Mouse (Mus musculus): ENCODE measurements around the gene Ubc. TPM values are rescaled to one million over a fixed set of nuclear protein-coding genes. Genes with fewer than 3 reads are reported as not detected.
"Not testable (repeated sequence)": the region's sequence is repeated elsewhere in the genome, so short reads cannot be mapped to it uniquely, and the experiment has no call there.

Gene Ubc
- polyA plus RNA-seq, 1 experiment from 2014 or later: 1,103 TPM

DNA sequence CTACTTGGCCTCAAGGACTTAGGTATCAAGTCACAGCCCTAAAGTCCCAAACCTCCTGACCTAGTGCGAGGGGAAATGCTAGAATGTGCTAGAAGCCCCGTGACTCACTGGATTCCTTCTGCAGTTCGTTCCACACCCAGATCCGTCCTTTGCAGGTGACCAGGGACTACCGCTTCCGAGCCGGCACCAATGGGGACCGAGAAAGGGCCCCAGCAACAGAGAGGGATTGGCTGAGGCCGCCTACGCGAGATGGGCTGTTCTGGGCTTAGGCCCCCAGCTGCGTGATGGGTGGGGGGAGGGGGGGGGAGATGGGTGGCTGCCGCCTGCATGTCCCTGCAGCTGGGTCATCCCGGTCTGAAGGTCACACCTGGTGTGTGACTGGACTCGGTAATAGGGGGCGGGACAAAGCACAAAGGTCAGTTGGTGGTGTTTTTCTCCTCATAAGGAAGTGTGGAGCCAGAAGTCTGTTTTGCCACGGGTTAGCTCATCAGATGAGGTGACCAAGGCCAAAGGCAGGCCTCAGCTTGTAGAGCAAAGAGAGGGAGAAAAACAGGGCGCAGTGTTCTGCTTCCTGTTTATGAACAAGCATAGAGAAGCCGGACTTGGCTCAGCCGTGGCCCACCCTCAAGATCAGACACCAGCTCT, 3.1 kb upstream of the Ubc start:
- Histone ChIP-seq H3K36me3 (ENCODE audit: insufficient read depth) (peaks cover 6% of the 10 kb centered on the region; the same call in 1 of the 2 replicates), H3K9me3 (ENCODE audit: low read depth, low read length) (no peaks in the 10 kb centered on the region), H3K4me1 (ENCODE audit: insufficient read depth) (peaks cover 16% of the 10 kb centered on the region), H3K27me3 (ENCODE audit: insufficient read depth, low read length) (no peaks in the 10 kb centered on the region), H3K27ac (ENCODE audit: low read depth) (peak overlapping the region; percentile 100), H3K4me3 (ENCODE audit: low read depth, low read length) (peak overlapping the region; percentile 38), H3K9ac (peak overlapping the region; percentile 60), H3K4me2 (peak overlapping the region; percentile 78)
- ATAC-seq (ENCODE audit: insufficient read depth) (peak; percentile 93), DNase-seq (peak; percentile 97)
- TF ChIP-seq CTCF (IDR thresholded peaks at IDR 0.05; ENCODE audit: low read depth): no peak
- under 1% methylated on average over 20 of the region's 20 CpGs for WGBS

- no peaks in the 10 kb centered on the region for H3K27me3 ChIP-seq (ENCODE audit: insufficient read depth, low read length)
- H3K4me3 ChIP-seq (ENCODE audit: low read depth, low read length): peak overlapping the region; percentile 38
- DNase-seq (no peak), ATAC-seq (ENCODE audit: insufficient read depth) (peak; percentile 15)
- H3K9me3 ChIP-seq (ENCODE audit: low read depth, low read length): no peaks in the 10 kb centered on the region
- H3K4me1 ChIP-seq (ENCODE audit: insufficient read depth): peaks cover 16% of the 10 kb centered on the region
- H3K9ac ChIP-seq: peak overlapping the region; percentile 46
- no peak for TF ChIP-seq CTCF (IDR thresholded peaks at IDR 0.05; ENCODE audit: low read depth)
- H3K27ac ChIP-seq (ENCODE audit: low read depth): peak overlapping the region; percentile 100
- WGBS: 19% methylated on average over 1 of the region's 1 CpGs
- H3K36me3 ChIP-seq (ENCODE audit: insufficient read depth): peaks cover 8% of the 10 kb centered on the region; the same call in 1 of the 2 replicates
- peak overlapping the region; percentile 78 for H3K4me2 ChIP-seq
Measured at GRCm38 (mm10) chr5:125392618-125392976, 2.6 kb upstream of the Ubc start.

DNA sequence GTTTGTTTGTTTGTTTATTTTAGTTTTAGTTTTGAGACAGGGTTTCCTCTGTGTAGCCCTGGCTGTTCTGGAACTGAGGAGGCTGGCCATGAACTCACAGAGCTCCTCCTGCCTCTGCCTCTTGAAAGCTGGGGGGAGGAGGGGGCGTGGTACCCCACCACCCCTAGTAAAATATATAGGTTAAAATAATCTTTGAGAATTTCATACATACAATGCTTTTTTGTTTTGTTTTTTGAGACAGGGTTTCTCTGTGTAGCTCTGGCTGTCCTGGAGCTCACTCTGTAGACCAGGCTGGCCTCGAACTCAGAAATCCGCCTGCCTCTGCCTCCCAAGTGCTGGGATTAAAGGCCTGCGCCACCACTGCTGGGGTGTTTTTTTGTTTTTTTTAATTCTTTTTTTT, 2.2 kb upstream of the Ubc start:
- H3K27ac ChIP-seq (ENCODE audit: low read depth): peak overlapping the region; percentile 100
- 92% methylated on average over 4 of the region's 4 CpGs for WGBS

GRCm38 (mm10) chr5:125391609-125392008, 1.6 kb upstream of the Ubc start:
- no peak for ATAC-seq (ENCODE audit: insufficient read depth)
- H3K4me1 ChIP-seq (ENCODE audit: insufficient read depth): peaks cover 16% of the 10 kb centered on the region
- H3K9ac ChIP-seq: no peak overlapping the region
- no peak overlapping the region for H3K4me2 ChIP-seq
- peak overlapping the region; percentile 100 for H3K27ac ChIP-seq (ENCODE audit: low read depth)
- peak; percentile 79 for DNase-seq
- H3K27me3 ChIP-seq (ENCODE audit: insufficient read depth, low read length): no peaks in the 10 kb centered on the region
- H3K36me3 ChIP-seq (ENCODE audit: insufficient read depth): peaks cover 8% of the 10 kb centered on the region; the same call in 1 of the 2 replicates
- no peak for TF ChIP-seq CTCF (IDR thresholded peaks at IDR 0.05; ENCODE audit: low read depth)
- H3K9me3 ChIP-seq (ENCODE audit: low read depth, low read length): no peaks in the 10 kb centered on the region
- 54% methylated on average over 5 of the region's 5 CpGs for WGBS
- no peak overlapping the region for H3K4me3 ChIP-seq (ENCODE audit: low read depth, low read length)

More for the DNA sequence above, 2.2 kb upstream of the Ubc start:
- H3K9ac ChIP-seq; H3K4me3 ChIP-seq (ENCODE audit: low read depth, low read length); ATAC-seq (ENCODE audit: insufficient read depth); H3K9me3 ChIP-seq (ENCODE audit: low read depth, low read length); H3K27me3 ChIP-seq (ENCODE audit: insufficient read depth, low read length); H3K36me3 ChIP-seq (ENCODE audit: insufficient read depth): not testable (repeated sequence)
- peak; percentile 0 for DNase-seq
- peaks cover 16% of the 10 kb centered on the region for H3K4me1 ChIP-seq (ENCODE audit: insufficient read depth)
- H3K4me2 ChIP-seq: peak overlapping the region; percentile 78

- WGBS: 84% methylated on average over 3 of the region's 3 CpGs
- no peak overlapping the region for H3K9ac ChIP-seq
- DNase-seq (no peak), ATAC-seq (ENCODE audit: insufficient read depth) (no peak)
- H3K4me1 ChIP-seq (ENCODE audit: insufficient read depth): peaks cover 16% of the 10 kb centered on the region
- H3K4me2 ChIP-seq: no peak overlapping the region
- no peak for TF ChIP-seq CTCF (IDR thresholded peaks at IDR 0.05; ENCODE audit: low read depth)
- H3K27me3 ChIP-seq (ENCODE audit: insufficient read depth, low read length): no peaks in the 10 kb centered on the region
- no peak overlapping the region for H3K4me3 ChIP-seq (ENCODE audit: low read depth, low read length)
- peaks cover 9% of the 10 kb centered on the region for H3K36me3 ChIP-seq (ENCODE audit: insufficient read depth)
- peak overlapping the region; percentile 100 for H3K27ac ChIP-seq (ENCODE audit: low read depth)
- H3K9me3 ChIP-seq (ENCODE audit: low read depth, low read length): no peaks in the 10 kb centered on the region
Measured at GRCm38 (mm10) chr5:125390906-125391477, 990 bp upstream of the Ubc start.

DNA sequence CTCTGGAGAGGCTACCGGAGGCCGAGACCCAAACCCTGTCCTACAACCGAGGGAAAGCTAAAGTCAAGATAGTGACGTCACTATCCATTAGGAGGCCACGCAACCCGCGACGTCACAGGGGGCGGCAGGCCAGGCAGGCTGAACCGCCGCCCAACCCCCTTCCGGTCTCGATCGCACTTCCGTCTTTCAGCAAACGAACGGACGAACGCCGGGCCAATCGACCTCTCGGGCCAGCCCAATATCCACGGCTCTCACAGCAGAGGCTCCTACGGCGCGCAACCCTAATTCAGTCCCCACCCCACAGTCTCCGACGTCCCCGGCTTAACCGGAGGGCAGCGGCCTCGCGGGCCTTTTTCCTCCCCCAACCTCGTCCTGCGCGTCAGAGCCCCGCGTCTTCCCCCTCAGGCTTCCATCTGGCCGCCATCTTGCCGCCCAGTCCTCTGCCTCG, 847 bp downstream of the Ubc start, which contains the start of gene Gm10382:
Gm10382 (plus strand) TSS at position 192 of the 448 bp plus-strand sequence.
- peak within 1 kb of the TSS; percentile 99 for H3K9ac ChIP-seq
- H3K4me2 ChIP-seq: peak within 1 kb of the TSS; percentile 80
- no peaks in the 10 kb centered on the region for H3K9me3 ChIP-seq (ENCODE audit: low read depth, low read length)
- H3K4me1 ChIP-seq (ENCODE audit: insufficient read depth): peaks cover 16% of the 10 kb centered on the region
- peak; percentile 18; the same call in 1 of the 2 replicates for ATAC-seq (ENCODE audit: insufficient read depth)
- H3K27ac ChIP-seq (ENCODE audit: low read depth): peak within 1 kb of the TSS; percentile 98
- peaks cover 28% of the 10 kb centered on the region for H3K36me3 ChIP-seq (ENCODE audit: insufficient read depth)
- H3K27me3 ChIP-seq (ENCODE audit: insufficient read depth, low read length): no peaks in the 10 kb centered on the region
- under 1% methylated on average over 41 of the region's 41 CpGs for WGBS
- peak; percentile 89 for DNase-seq
- H3K4me3 ChIP-seq (ENCODE audit: low read depth, low read length): peak within 1 kb of the TSS; percentile 100
- TF ChIP-seq CTCF (IDR thresholded peaks at IDR 0.05; ENCODE audit: low read depth): no peak

DNA sequence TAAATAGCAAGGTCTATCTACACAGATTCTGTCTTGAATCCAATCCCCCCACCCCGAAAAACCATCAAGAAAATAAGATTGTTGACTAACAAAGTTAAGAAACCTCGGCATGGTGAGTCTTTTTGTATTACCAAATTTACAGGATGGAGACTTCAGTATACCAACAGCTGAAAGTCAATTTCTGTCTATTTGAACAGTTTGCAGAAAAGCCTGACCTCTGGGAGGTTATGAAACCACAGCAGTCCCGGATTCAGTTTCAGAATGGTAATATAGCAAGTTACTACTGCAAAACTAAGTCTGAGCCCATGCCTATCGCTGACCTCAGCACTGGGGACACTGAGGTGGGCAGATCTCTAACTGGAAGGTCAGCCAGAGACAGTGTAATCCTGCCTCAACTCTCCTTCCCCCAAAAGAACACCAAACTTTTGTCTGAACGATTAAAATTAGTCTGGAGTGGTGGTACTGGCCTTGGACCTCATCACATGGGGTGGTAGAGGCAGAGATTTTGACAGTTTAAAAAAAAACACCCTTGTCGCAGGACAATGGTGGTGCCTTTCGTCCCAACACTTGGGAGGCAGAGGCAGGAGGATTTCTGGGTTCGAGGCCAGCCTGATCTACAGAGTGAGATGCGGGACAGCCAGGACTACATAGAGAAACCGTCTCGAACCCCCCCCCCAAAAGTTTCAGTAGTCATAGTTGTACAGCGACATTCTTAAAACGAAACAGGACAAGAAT, 1.5 kb downstream of the Ubc start:
- peak overlapping the region; percentile 80 for H3K4me2 ChIP-seq

DNA sequence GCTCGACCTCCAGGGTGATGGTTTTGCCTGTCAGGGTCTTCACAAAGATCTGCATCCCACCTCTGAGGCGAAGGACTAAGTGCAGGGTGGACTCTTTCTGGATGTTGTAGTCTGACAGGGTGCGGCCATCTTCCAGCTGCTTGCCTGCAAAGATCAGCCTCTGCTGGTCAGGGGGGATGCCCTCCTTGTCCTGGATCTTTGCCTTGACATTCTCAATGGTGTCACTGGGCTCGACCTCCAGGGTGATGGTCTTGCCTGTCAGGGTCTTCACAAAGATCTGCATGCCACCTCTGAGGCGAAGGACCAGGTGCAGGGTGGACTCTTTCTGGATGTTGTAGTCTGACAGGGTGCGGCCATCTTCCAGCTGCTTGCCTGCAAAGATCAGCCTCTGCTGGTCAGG, 2.7 kb downstream of the Ubc start:
- H3K27ac ChIP-seq (ENCODE audit: low read depth); H3K4me3 ChIP-seq (ENCODE audit: low read depth, low read length); H3K9ac ChIP-seq; DNase-seq; H3K27me3 ChIP-seq (ENCODE audit: insufficient read depth, low read length); H3K4me1 ChIP-seq (ENCODE audit: insufficient read depth); H3K4me2 ChIP-seq; H3K9me3 ChIP-seq (ENCODE audit: low read depth, low read length); ATAC-seq (ENCODE audit: insufficient read depth): not testable (repeated sequence)
- H3K36me3 ChIP-seq (ENCODE audit: insufficient read depth): peaks cover 35% of the 10 kb centered on the region
- WGBS: 84% methylated on average over 4 of the region's 6 CpGs

More for the DNA sequence above, 1.5 kb downstream of the Ubc start:
- DNase-seq (no peak), ATAC-seq (ENCODE audit: insufficient read depth) (no peak)
- no peaks in the 10 kb centered on the region for H3K9me3 ChIP-seq (ENCODE audit: low read depth, low read length)
- peak overlapping the region; percentile 98 for H3K27ac ChIP-seq (ENCODE audit: low read depth)
- peak overlapping the region; percentile 100 for H3K4me3 ChIP-seq (ENCODE audit: low read depth, low read length)
- H3K27me3 ChIP-seq (ENCODE audit: insufficient read depth, low read length): no peaks in the 10 kb centered on the region
- H3K9ac ChIP-seq: peak overlapping the region; percentile 99
- peaks cover 34% of the 10 kb centered on the region for H3K36me3 ChIP-seq (ENCODE audit: insufficient read depth)
- peaks cover 10% of the 10 kb centered on the region for H3K4me1 ChIP-seq (ENCODE audit: insufficient read depth)
- TF ChIP-seq CTCF (IDR thresholded peaks at IDR 0.05; ENCODE audit: low read depth): no peak
- 16% methylated on average over 13 of the region's 13 CpGs for WGBS
